Mouse (Mus musculus): ENCODE measurements around the gene Hmg20b. TPM values are rescaled to one million over a fixed set of nuclear protein-coding genes. Genes with fewer than 3 reads are reported as not detected.

Hmg20b gene
- polyA plus RNA-seq, 1 experiment from 2014 or later, result 101 TPM

DNA sequence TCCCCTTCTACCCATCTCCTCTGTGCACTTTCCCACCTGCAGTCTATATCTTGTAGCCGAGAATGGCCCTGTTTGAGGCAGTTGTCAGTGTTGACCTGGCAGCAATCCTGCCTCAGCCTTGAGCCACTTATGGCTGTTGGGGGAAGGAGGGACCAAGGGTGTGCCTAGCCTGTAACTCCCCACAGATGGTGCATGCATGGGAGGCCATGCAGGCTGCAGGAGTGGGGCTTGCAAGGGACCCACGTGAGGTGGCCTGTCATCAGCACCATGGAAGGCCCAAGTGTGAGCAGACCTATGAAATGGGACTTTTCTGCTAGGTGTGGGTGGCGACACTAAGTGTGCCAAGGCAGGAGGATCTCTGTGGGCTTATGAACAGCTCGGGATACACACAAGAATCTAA lies 14.8 kb upstream of the Hmg20b start:
- ATAC-seq (no peak), DNase-seq (ENCODE audit: low spot score) (no peak)
- no peak overlapping the region for H3K9ac ChIP-seq (replicated peaks; ENCODE audit: low read depth)
- H3K36me3 ChIP-seq (ENCODE audit: insufficient read depth, low read length), result peaks cover 28% of the 10 kb centered on the region
- H3K27ac ChIP-seq (ENCODE audit: low read length), result no peak overlapping the region
- H3K9me3 ChIP-seq (ENCODE audit: low read length), result no peaks in the 10 kb centered on the region
- H3K4me1 ChIP-seq (ENCODE audit: insufficient read depth, low read depth, low read length), result peaks cover 17% of the 10 kb centered on the region
- no peaks in the 10 kb centered on the region for H3K27me3 ChIP-seq (replicated peaks; ENCODE audit: insufficient read depth, low read length)
- 32% methylated on average over 4 of the region's 4 CpGs for WGBS
- TF ChIP-seq CTCF (IDR thresholded peaks at IDR 0.05) (no peak), EP300 (IDR thresholded peaks at IDR 0.05) (no peak)
- H3K4me3 ChIP-seq (ENCODE audit: low read depth, low read length), result no peak overlapping the region
- H3K4me2 ChIP-seq (replicated peaks; ENCODE audit: low read depth, low read length), result no peak overlapping the region; the same call in 1 of the 2 replicates

DNA sequence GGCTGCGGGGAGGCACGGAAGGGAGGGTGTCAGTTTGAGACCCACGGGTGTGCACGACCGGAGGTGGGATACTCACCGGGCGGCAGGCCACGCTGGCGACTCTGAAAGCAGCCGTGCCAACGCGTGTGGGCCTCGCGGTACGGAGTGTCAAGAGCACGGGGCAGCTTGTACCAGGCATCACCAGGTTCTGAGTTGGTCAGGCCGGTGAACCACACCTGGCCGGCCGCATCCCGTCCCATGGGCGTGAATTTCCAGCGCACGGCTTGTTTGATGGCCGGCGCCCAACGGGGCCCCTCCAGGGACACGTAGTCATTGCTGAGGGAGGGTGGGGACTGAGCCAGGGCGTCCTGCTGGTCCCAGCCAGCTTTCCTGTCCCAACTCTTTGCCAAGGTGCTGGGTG lies 14.4 kb upstream of the Hmg20b start:
- Histone ChIP-seq H3K4me1 (ENCODE audit: insufficient read depth, low read depth, low read length) (peaks cover 17% of the 10 kb centered on the region), H3K4me3 (ENCODE audit: low read depth, low read length) (peak overlapping the region; percentile 17; the same call in 1 of the 2 replicates), H3K4me2 (replicated peaks; ENCODE audit: low read depth, low read length) (peak overlapping the region; percentile 53), H3K9ac (replicated peaks; ENCODE audit: low read depth) (no peak overlapping the region), H3K36me3 (ENCODE audit: insufficient read depth, low read length) (peaks cover 25% of the 10 kb centered on the region), H3K9me3 (ENCODE audit: low read length) (no peaks in the 10 kb centered on the region), H3K27me3 (replicated peaks; ENCODE audit: insufficient read depth, low read length) (no peaks in the 10 kb centered on the region), H3K27ac (ENCODE audit: low read length) (no peak overlapping the region)
- ATAC-seq (no peak), DNase-seq (ENCODE audit: low spot score) (no peak)
- WGBS, result 14% methylated on average over 28 of the region's 28 CpGs
- TF ChIP-seq EP300 (IDR thresholded peaks at IDR 0.05) (no peak), CTCF (IDR thresholded peaks at IDR 0.05) (no peak)

- H3K4me3 ChIP-seq (ENCODE audit: low read depth, low read length), result peak overlapping the region; percentile 17
- peaks cover 15% of the 10 kb centered on the region for H3K36me3 ChIP-seq (ENCODE audit: insufficient read depth, low read length)
- H3K4me2 ChIP-seq (replicated peaks; ENCODE audit: low read depth, low read length), result peak overlapping the region; percentile 53
- H3K4me1 ChIP-seq (ENCODE audit: insufficient read depth, low read depth, low read length), result peaks cover 17% of the 10 kb centered on the region
- 15% methylated on average over 44 of the region's 54 CpGs for WGBS
- ATAC-seq (no peak), DNase-seq (ENCODE audit: low spot score) (no peak)
- H3K27ac ChIP-seq (ENCODE audit: low read length), result peak overlapping the region; percentile 44; the same call in 1 of the 2 replicates
- H3K9ac ChIP-seq (replicated peaks; ENCODE audit: low read depth), result 0 out of 2 replicates have a peak overlapping the region, but pooled peaks have one; percentile 12
- no peak for TF ChIP-seq CTCF (IDR thresholded peaks at IDR 0.05)
- TF ChIP-seq EP300 (IDR thresholded peaks at IDR 0.05), result no peak
- no peaks in the 10 kb centered on the region for H3K27me3 ChIP-seq (replicated peaks; ENCODE audit: insufficient read depth, low read length)
- H3K9me3 ChIP-seq (ENCODE audit: low read length), result no peaks in the 10 kb centered on the region
Measured at GRCm38 (mm10) chr10:81363436-81364346, 13.4 kb upstream of the Hmg20b start.

GRCm38 (mm10) chr10:81362336-81362949 lies 12.2 kb upstream of the Hmg20b start:
- Histone ChIP-seq H3K9ac (replicated peaks; ENCODE audit: low read depth) (no peak overlapping the region), H3K4me1 (ENCODE audit: insufficient read depth, low read depth, low read length) (peaks cover 26% of the 10 kb centered on the region), H3K27me3 (replicated peaks; ENCODE audit: insufficient read depth, low read length) (no peaks in the 10 kb centered on the region), H3K36me3 (ENCODE audit: insufficient read depth, low read length) (peaks cover 3% of the 10 kb centered on the region; the same call in 1 of the 2 replicates), H3K4me2 (replicated peaks; ENCODE audit: low read depth, low read length) (no peak overlapping the region), H3K4me3 (ENCODE audit: low read depth, low read length) (no peak overlapping the region), H3K9me3 (ENCODE audit: low read length) (no peaks in the 10 kb centered on the region), H3K27ac (ENCODE audit: low read length) (peak overlapping the region; percentile 44; the same call in 1 of the 2 replicates)
- WGBS, result 42% methylated on average over 12 of the region's 12 CpGs
- TF ChIP-seq CTCF (IDR thresholded peaks at IDR 0.05) (no peak), EP300 (IDR thresholded peaks at IDR 0.05) (no peak)
- ATAC-seq (peak; percentile 12), DNase-seq (ENCODE audit: low spot score) (no peak)

DNA sequence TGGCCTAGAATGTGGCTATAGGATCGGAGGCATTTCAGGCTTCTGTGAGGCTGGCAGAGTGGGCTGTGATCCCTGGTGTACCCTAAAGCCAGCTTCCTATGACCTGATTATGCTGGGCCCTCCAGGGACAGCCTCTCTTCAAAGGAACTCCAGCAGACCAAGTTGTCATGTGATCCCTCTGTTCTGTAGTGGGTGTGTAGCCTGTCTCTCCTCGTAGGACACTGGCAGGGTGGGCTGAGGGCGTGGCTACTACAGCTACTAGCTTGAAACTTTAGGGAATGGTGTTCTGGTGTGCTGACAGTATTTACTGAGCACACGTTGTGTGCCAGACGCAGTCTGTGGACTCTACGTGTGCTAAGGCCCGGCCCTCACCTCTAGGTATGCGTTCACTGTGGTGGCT lies 10.4 kb upstream of the Hmg20b start:
- WGBS, result 49% methylated on average over 8 of the region's 8 CpGs
- Histone ChIP-seq H3K27me3 (replicated peaks; ENCODE audit: insufficient read depth, low read length) (no peaks in the 10 kb centered on the region), H3K9ac (replicated peaks; ENCODE audit: low read depth) (no peak overlapping the region), H3K4me3 (ENCODE audit: low read depth, low read length) (no peak overlapping the region), H3K4me2 (replicated peaks; ENCODE audit: low read depth, low read length) (no peak overlapping the region), H3K9me3 (ENCODE audit: low read length) (no peaks in the 10 kb centered on the region), H3K27ac (ENCODE audit: low read length) (no peak overlapping the region), H3K36me3 (ENCODE audit: insufficient read depth, low read length) (no peaks in the 10 kb centered on the region), H3K4me1 (ENCODE audit: insufficient read depth, low read depth, low read length) (peaks cover 31% of the 10 kb centered on the region)
- ATAC-seq (no peak), DNase-seq (ENCODE audit: low spot score) (no peak)
- TF ChIP-seq CTCF (IDR thresholded peaks at IDR 0.05) (no peak), EP300 (IDR thresholded peaks at IDR 0.05) (no peak)

GRCm38 (mm10) chr10:81358841-81359240 lies 8.6 kb upstream of the Hmg20b start:
- no peaks in the 10 kb centered on the region for H3K9me3 ChIP-seq (ENCODE audit: low read length)
- DNase-seq (ENCODE audit: low spot score) (peak; percentile 54), ATAC-seq (no peak)
- peak overlapping the region; percentile 99; the same call in 1 of the 2 replicates for H3K4me2 ChIP-seq (replicated peaks; ENCODE audit: low read depth, low read length)
- peaks cover 20% of the 10 kb centered on the region for H3K4me1 ChIP-seq (ENCODE audit: insufficient read depth, low read depth, low read length)
- H3K27me3 ChIP-seq (replicated peaks; ENCODE audit: insufficient read depth, low read length), result no peaks in the 10 kb centered on the region
- peak overlapping the region; percentile 70; the same call in 1 of the 2 replicates for H3K4me3 ChIP-seq (ENCODE audit: low read depth, low read length)
- no peak overlapping the region for H3K9ac ChIP-seq (replicated peaks; ENCODE audit: low read depth)
- 58% methylated on average over 1 of the region's 1 CpGs for WGBS
- no peaks in the 10 kb centered on the region for H3K36me3 ChIP-seq (ENCODE audit: insufficient read depth, low read length)
- TF ChIP-seq EP300 (IDR thresholded peaks at IDR 0.05) (no peak), CTCF (IDR thresholded peaks at IDR 0.05) (no peak)
- H3K27ac ChIP-seq (ENCODE audit: low read length), result peak overlapping the region; percentile 62

Measured in lung, postnatal 0 days (tissue).